Mouse (Mus musculus) limb, embryonic 14.5 days (tissue): Measurements from ENCODE around the gene Pik3r2. TPM values are rescaled to one million over a fixed set of nuclear protein-coding genes. Genes with fewer than 3 reads are reported as not detected.

Source experiments
- ATAC-seq: fragments of 200-750 bp; cut with Nextera tagmentation; 2 replicates; pipeline ENCODE4 v1.8.0; 2017; ENCODE audit warnings: low read depth, moderate number of reproducible peaks, moderate TSS enrichment; ENCODE audit not compliant: low FRiP score
- DNase-seq: peaks from one replicate; pipeline ENCODE4 v3.0.0-alpha.2; 2015; ENCODE audit warnings: low spot score
- H3K27ac ChIP-seq: fragments of 300-500 bp; sonication (generic); replicated peaks from 2 replicates; pipeline ENCODE4 v1.5.1; 2014; ENCODE audit warnings: low read depth, mild to moderate bottlenecking, low read length, moderate library complexity, mixed read lengths
- H3K27me3 ChIP-seq: fragments of 300-500 bp; sonication (generic); 2 replicates; pipeline ENCODE4 v1.6.1; 2014; ENCODE audit warnings: low read length, mixed read lengths; ENCODE audit not compliant: control insufficient read depth, insufficient read depth
- H3K36me3 ChIP-seq: fragments of 300-500 bp; sonication (generic); 2 replicates; pipeline ENCODE4 v1.6.1; 2014; ENCODE audit warnings: mild to moderate bottlenecking, low read length, moderate library complexity, mixed read lengths; ENCODE audit not compliant: control insufficient read depth, insufficient read depth
- H3K4me1 ChIP-seq: fragments of 300-500 bp; sonication (generic); 2 replicates; pipeline ENCODE4 v1.6.1; 2014; ENCODE audit warnings: antibody characterized with exemption, low read length, mixed read lengths; ENCODE audit not compliant: control insufficient read depth, insufficient read depth
- H3K4me2 ChIP-seq: fragments of 300-500 bp; sonication (generic); replicated peaks from 2 replicates; pipeline ENCODE4 v1.6.1; 2014; ENCODE audit warnings: low read depth, mild to moderate bottlenecking, low read length, moderate library complexity; ENCODE audit not compliant: severe bottlenecking
- H3K4me3 ChIP-seq: fragments of 300-500 bp; sonication (generic); replicated peaks from 2 replicates; pipeline ENCODE4 v1.5.1; 2014; ENCODE audit warnings: low read length
- H3K9ac ChIP-seq: fragments of 300-500 bp; sonication (generic); 2 replicates; pipeline ENCODE4 v1.6.1; 2014; ENCODE audit warnings: mild to moderate bottlenecking, low read depth, low read length, moderate library complexity; ENCODE audit not compliant: severe bottlenecking
- H3K9me3 ChIP-seq: fragments of 300-500 bp; sonication (generic); 2 replicates; pipeline ENCODE4 v1.6.1; 2016; ENCODE audit warnings: low read length; ENCODE audit not compliant: control insufficient read depth
- POLR2A ChIP-seq: fragments of 200-500 bp; IDR thresholded peaks from 2 replicates; pipeline ENCODE4 v1.8.0; 2012; ENCODE audit warnings: inconsistent platforms, mild to moderate bottlenecking, moderate library complexity, borderline replicate concordance; ENCODE audit not compliant: insufficient read depth, insufficient read length; ENCODE audit errors: extremely low read depth
- WGBS: fragments of 180-500 bp; shearing (Covaris S2); extraction: QIAGEN DNeasy Blood & Tissue Kit; methylation state at CpG from one replicate; pipeline ENCODE4 v1.1.7; 2014; 5-methylcytosine and 5-hydroxymethylcytosine counted together
- polyA plus RNA-seq, 2 experiments: library from polyadenylated mRNA; depleted of rRNA in 1 of 2; stranded (reverse) in 1 of 2; unstranded in 1 of 2; fragments of >200 nt; fragmentation: Nextera tagmentation in 1 of 2; extraction: Ambion mirVana in 1 of 2; gene quantifications; 2 replicates each; pipeline versions ENCODE4 v1.2.1 to v1.2.3; 2012 to 2014

Pik3r2 gene
- polyA plus RNA-seq, 2 experiments, result 73.5 to 111 TPM

GRCm38 (mm10) chr8:70821399-70821962 lies 45.0 kb upstream of the Pik3r2 start:
- no peak overlapping the region for H3K4me3 ChIP-seq
- peak; percentile 50 for ATAC-seq

GRCm38 (mm10) chr8:70820101-70820935 lies 43.8 kb upstream of the Pik3r2 start:
- Histone ChIP-seq H3K4me3 (no peak overlapping the region), H3K9ac (no peak overlapping the region), H3K4me1 (peaks cover 4% of the 10 kb centered on the region; the same call in 1 of the 2 replicates), H3K9me3 (0 out of 2 replicates have a peak, but pooled peaks cover 3% of the 10 kb centered on the region), H3K27me3 (0 out of 2 replicates have a peak, but pooled peaks cover 14% of the 10 kb centered on the region), H3K27ac (no peak overlapping the region), H3K36me3 (no peaks in the 10 kb centered on the region), H3K4me2 (no peak overlapping the region)
- ATAC-seq, result peak; percentile 62; the same call in 1 of the 2 replicates
- DNase-seq, result no peak
- no peak for TF ChIP-seq POLR2A
- 3% methylated on average over 29 of the region's 31 CpGs for WGBS

More at GRCm38 (mm10) chr8:70821399-70821962, 45.0 kb upstream of the Pik3r2 start:
- DNase-seq, result peak; percentile 59
- Histone ChIP-seq H3K4me1 (peaks cover 4% of the 10 kb centered on the region; the same call in 1 of the 2 replicates), H3K9me3 (0 out of 2 replicates have a peak, but pooled peaks cover 3% of the 10 kb centered on the region), H3K36me3 (no peaks in the 10 kb centered on the region), H3K27me3 (0 out of 2 replicates have a peak, but pooled peaks cover 8% of the 10 kb centered on the region), H3K27ac (no peak overlapping the region), H3K9ac (no peak overlapping the region), H3K4me2 (no peak overlapping the region)
- TF ChIP-seq POLR2A, result no peak
- WGBS, result 15% methylated on average over 30 of the region's 30 CpGs

- H3K9me3 ChIP-seq, result 0 out of 2 replicates have a peak, but pooled peaks cover 3% of the 10 kb centered on the region
- DNase-seq, result no peak
- no peak overlapping the region for H3K9ac ChIP-seq
- no peak for ATAC-seq
- 0 out of 2 replicates have a peak overlapping the region, but pooled peaks have one; percentile 4 for H3K4me3 ChIP-seq
- 0 out of 2 replicates have a peak, but pooled peaks cover 14% of the 10 kb centered on the region for H3K27me3 ChIP-seq
- peaks cover 4% of the 10 kb centered on the region; the same call in 1 of the 2 replicates for H3K4me1 ChIP-seq
- H3K27ac ChIP-seq, result no peak overlapping the region
- peak overlapping the region; percentile 30; the same call in 1 of the 2 replicates for H3K4me2 ChIP-seq
- H3K36me3 ChIP-seq, result no peaks in the 10 kb centered on the region
- TF ChIP-seq POLR2A, result no peak
- WGBS, result 9% methylated on average over 16 of the region's 30 CpGs
Measured at GRCm38 (mm10) chr8:70816679-70817078, 40.2 kb upstream of the Pik3r2 start.

- 0 out of 2 replicates have a peak, but pooled peaks cover 14% of the 10 kb centered on the region for H3K27me3 ChIP-seq
- H3K27ac ChIP-seq, result no peak overlapping the region
- TF ChIP-seq POLR2A, result no peak
- peaks cover 4% of the 10 kb centered on the region; the same call in 1 of the 2 replicates for H3K4me1 ChIP-seq
- H3K9me3 ChIP-seq, result no peaks in the 10 kb centered on the region
- DNase-seq (no peak), ATAC-seq (no peak)
- H3K36me3 ChIP-seq, result no peaks in the 10 kb centered on the region
- H3K9ac ChIP-seq, result no peak overlapping the region
- no peak overlapping the region for H3K4me3 ChIP-seq
- 58% methylated on average over 4 of the region's 4 CpGs for WGBS
- no peak overlapping the region for H3K4me2 ChIP-seq
Measured at GRCm38 (mm10) chr8:70812885-70813284, 36.4 kb upstream of the Pik3r2 start.

GRCm38 (mm10) chr8:70812055-70812454 lies 35.5 kb upstream of the Pik3r2 start:
- H3K27ac ChIP-seq, result no peak overlapping the region
- H3K4me3 ChIP-seq, result no peak overlapping the region
- no peak for TF ChIP-seq POLR2A
- DNase-seq, result no peak
- no peaks in the 10 kb centered on the region for H3K36me3 ChIP-seq
- H3K4me1 ChIP-seq, result peaks cover 4% of the 10 kb centered on the region; the same call in 1 of the 2 replicates
- H3K9me3 ChIP-seq, result no peaks in the 10 kb centered on the region
- WGBS, result 30% methylated on average over 4 of the region's 4 CpGs
- no peak overlapping the region for H3K4me2 ChIP-seq
- 0 out of 2 replicates have a peak, but pooled peaks cover 12% of the 10 kb centered on the region for H3K27me3 ChIP-seq
- H3K9ac ChIP-seq, result no peak overlapping the region
- no peak for ATAC-seq
